ENCODE assay signal across 19 mouse cellular contexts in the genomic region with DNA sequence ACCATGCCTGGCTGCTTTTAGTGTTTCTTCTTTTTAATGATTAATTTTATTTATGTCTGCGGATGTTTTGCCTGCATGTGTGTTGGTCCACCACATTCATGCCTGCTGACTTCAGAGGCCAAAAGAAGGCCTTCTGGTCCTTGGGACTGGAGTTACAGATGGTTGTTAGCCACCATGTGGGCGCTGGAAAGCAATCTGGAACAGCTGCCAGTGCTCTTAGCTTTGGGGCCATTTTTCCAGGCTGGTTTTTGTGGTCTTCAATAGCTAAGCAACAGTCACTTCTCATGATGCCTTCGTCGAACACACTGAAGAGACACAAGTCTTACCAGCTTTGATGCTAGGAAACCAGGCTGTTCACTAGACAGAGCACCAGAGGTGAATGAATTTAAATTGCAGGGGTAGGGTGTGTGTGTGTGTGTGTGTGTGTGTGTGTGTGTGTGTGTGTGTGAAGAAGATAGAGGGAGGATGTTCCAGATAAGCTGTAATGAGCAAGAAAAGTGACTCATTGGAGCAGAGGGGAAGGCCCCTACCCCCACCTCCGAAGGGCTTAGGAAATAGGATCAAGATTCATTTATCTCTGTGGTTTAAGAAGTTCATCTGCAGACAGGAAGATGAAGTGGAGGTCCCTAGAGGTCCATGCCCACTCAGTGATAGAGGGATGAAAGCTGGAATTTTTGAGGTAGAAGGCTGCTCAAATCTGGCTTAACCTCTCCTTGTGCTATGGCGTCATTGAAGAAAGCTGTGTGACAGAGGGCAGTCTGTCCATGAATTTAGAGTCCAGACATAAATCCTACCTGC. TPM values are rescaled to one million over a fixed set of nuclear protein-coding genes. Genes with fewer than 3 reads are reported as not detected.
A peak's percentile ranks its signal among the peaks of the same experiment; 100 is the strongest.
DNase-seq lines count a peak whose midpoint lies in the region; ATAC-seq and TF ChIP-seq lines count a peak whose summit lies in the region.
"Had no signal": no experiment of that assay in that cellular context is flagged by ENCODE, and none has a peak within 500 bp of the region (broad histone marks: within the 10 kb centered on the region; RNA-seq: fewer than 3 reads in every experiment).

No protein-coding gene starts in this region.

- no peaks in the 10 kb centered on the region for H3K9me3 ChIP-seq in midbrain, embryonic 12.5 days
- H3K9me3 ChIP-seq in midbrain, embryonic 13.5 days, result no peaks in the 10 kb centered on the region
- H3K9me3 ChIP-seq in G1E (replicated peaks), result no peaks in the 10 kb centered on the region
- H3K9me3 ChIP-seq: embryonic facial prominence, embryonic 15.5 days; forebrain, embryonic 12.5 days; heart, embryonic 12.5 days; intestine, embryonic 15.5 days; liver, embryonic 13.5 days had no signal

- no peak overlapping the region for H3K4me2 ChIP-seq in midbrain, embryonic 12.5 days (replicated peaks)
- no peak overlapping the region for H3K4me2 ChIP-seq in midbrain, embryonic 13.5 days (replicated peaks)
- H3K4me2 ChIP-seq in myocyte (ENCODE audit: low read depth), result peak overlapping the region; percentile 69
- H3K4me2 ChIP-seq: embryonic facial prominence, embryonic 15.5 days; forebrain, embryonic 12.5 days; heart, embryonic 12.5 days; intestine, embryonic 15.5 days; liver, embryonic 13.5 days had no signal

- DNase-seq in heart, adult 2 months, result peak in 1 of 2 experiments; percentile 19
- no peak for DNase-seq in heart, postnatal 25 days (ENCODE audit: low spot score)
- DNase-seq in G1E (ENCODE audit: low spot score), result no peak
- no peak for DNase-seq in lung, adult 2 months
- DNase-seq: cerebellum, postnatal 10 days; embryo, embryonic 11 days; heart, postnatal 36 days; layer of hippocampus, postnatal 36 days; left cerebral cortex, postnatal 4 days; liver, embryonic 13.5 days; thymus, postnatal 14 days had no signal

- ATAC-seq in midbrain, embryonic 12.5 days (ENCODE audit: low FRiP score, low read depth), result no peak
- ATAC-seq in midbrain, embryonic 13.5 days, result no peak
- ATAC-seq in G1E (ENCODE audit: extremely low read depth, insufficient number of reproducible peaks, low FRiP score, poor library complexity, severe bottlenecking), result peak; percentile 40; the same call in 1 of the 2 replicates
- ATAC-seq: intestine, embryonic 15.5 days; lung, postnatal 0 days had no signal

- WGBS in heart, adult 2 months, result 82% methylated on average over 6 of the region's 6 CpGs
- WGBS in midbrain, embryonic 12.5 days, result 80% methylated on average over 6 of the region's 6 CpGs
- WGBS in midbrain, embryonic 13.5 days, result 77% methylated on average over 6 of the region's 6 CpGs
- 74% methylated on average over 6 of the region's 6 CpGs for WGBS in lung, adult 2 months

- no peak overlapping the region for H3ac ChIP-seq in myocyte (ENCODE audit: control insufficient read depth, insufficient read length)

- no peak overlapping the region for H3K9ac ChIP-seq in heart, adult 2 months (ENCODE audit: low read depth, low read length)
- no peak overlapping the region for H3K9ac ChIP-seq in midbrain, embryonic 12.5 days (replicated peaks)
- no peak overlapping the region for H3K9ac ChIP-seq in midbrain, embryonic 13.5 days (replicated peaks)
- H3K9ac ChIP-seq: embryonic facial prominence, embryonic 15.5 days; forebrain, embryonic 12.5 days; heart, embryonic 12.5 days; intestine, embryonic 15.5 days; liver, embryonic 13.5 days had no signal

- H3K27me3 ChIP-seq in heart, adult 2 months (ENCODE audit: control insufficient read depth, insufficient read depth, low read length), result no peaks in the 10 kb centered on the region
- H3K27me3 ChIP-seq in midbrain, embryonic 12.5 days, result no peaks in the 10 kb centered on the region
- H3K27me3 ChIP-seq in midbrain, embryonic 13.5 days, result no peaks in the 10 kb centered on the region
- H3K27me3 ChIP-seq in G1E (ENCODE audit: insufficient read depth, low read length), result peaks cover 73% of the 10 kb centered on the region
- H3K27me3 ChIP-seq in myocyte (ENCODE audit: control insufficient read depth, insufficient read depth, insufficient read length), result no peaks in the 10 kb centered on the region
- H3K27me3 ChIP-seq: embryonic facial prominence, embryonic 15.5 days; forebrain, embryonic 12.5 days; heart, embryonic 12.5 days; intestine, embryonic 15.5 days had no signal

- intact Hi-C loops in heart, adult 2 months (cut with DNase I), result no loop called here
- intact Hi-C loops in heart, postnatal 25 days (cut with DNase I), result no loop called here

- no peak for TF ChIP-seq CTCF in heart, adult 2 months (IDR thresholded peaks at IDR 0.05)
- no peak for TF ChIP-seq CTCF in G1E (IDR thresholded peaks at IDR 0.05; ENCODE audit: low read depth, low read length)
- TF ChIP-seq CTCF in lung, adult 2 months (IDR thresholded peaks at IDR 0.05; ENCODE audit: insufficient read depth, low read length), result no peak

- peak overlapping the region; percentile 30 for H3K27ac ChIP-seq in heart, adult 2 months
- peak overlapping the region; percentile 21; the same call in 1 of the 2 replicates for H3K27ac ChIP-seq in midbrain, embryonic 12.5 days (replicated peaks)
- H3K27ac ChIP-seq in midbrain, embryonic 13.5 days, result no peak overlapping the region
- H3K27ac ChIP-seq: embryonic facial prominence, embryonic 15.5 days; forebrain, embryonic 12.5 days; intestine, embryonic 15.5 days; liver, embryonic 13.5 days had no signal

- H3K36me3 ChIP-seq in heart, adult 2 months (ENCODE audit: control insufficient read depth, insufficient read depth, low read length), result peaks cover 7% of the 10 kb centered on the region; the same call in 1 of the 2 replicates
- H3K36me3 ChIP-seq in midbrain, embryonic 12.5 days, result no peaks in the 10 kb centered on the region
- no peaks in the 10 kb centered on the region for H3K36me3 ChIP-seq in midbrain, embryonic 13.5 days
- H3K36me3 ChIP-seq in G1E (replicated peaks) (peaks cover 6% of the 10 kb centered on the region), myocyte (ENCODE audit: control insufficient read depth, insufficient read depth) (no peaks in the 10 kb centered on the region)
- H3K36me3 ChIP-seq: embryonic facial prominence, embryonic 15.5 days; forebrain, embryonic 12.5 days; heart, embryonic 12.5 days; intestine, embryonic 15.5 days; liver, embryonic 13.5 days had no signal

- peaks cover 2% of the 10 kb centered on the region; the same call in 1 of the 2 replicates for H3K79me2 ChIP-seq in heart, adult 2 months (replicated peaks; ENCODE audit: control insufficient read depth, insufficient read depth, low read length)
- peaks cover 56% of the 10 kb centered on the region for H3K79me2 ChIP-seq in myocyte (ENCODE audit: control insufficient read depth, insufficient read depth)

- H3K4me3 ChIP-seq in heart, adult 2 months, result no peak overlapping the region
- H3K4me3 ChIP-seq in midbrain, embryonic 12.5 days, result no peak overlapping the region
- no peak overlapping the region for H3K4me3 ChIP-seq in midbrain, embryonic 13.5 days (replicated peaks)
- H3K4me3 ChIP-seq in G1E (ENCODE audit: low read depth, low read length) (no peak overlapping the region), myocyte (no peak overlapping the region)
- H3K4me3 ChIP-seq in lung, adult 2 months (replicated peaks; ENCODE audit: extremely low read depth, low read depth, low read length), result no peak overlapping the region
- H3K4me3 ChIP-seq: embryonic facial prominence, embryonic 15.5 days; forebrain, embryonic 12.5 days; heart, embryonic 12.5 days; intestine, embryonic 15.5 days; liver, embryonic 13.5 days had no signal

- H3K4me1 ChIP-seq in heart, adult 2 months (ENCODE audit: control insufficient read depth, insufficient read depth, low read length), result peaks cover 24% of the 10 kb centered on the region
- H3K4me1 ChIP-seq in midbrain, embryonic 12.5 days, result peaks cover 27% of the 10 kb centered on the region
- peaks cover 45% of the 10 kb centered on the region for H3K4me1 ChIP-seq in midbrain, embryonic 13.5 days (replicated peaks)
- H3K4me1 ChIP-seq in G1E (ENCODE audit: insufficient read depth, low read depth, low read length), result peaks cover 41% of the 10 kb centered on the region
- peaks cover 6% of the 10 kb centered on the region for H3K4me1 ChIP-seq in lung, adult 2 months (ENCODE audit: control insufficient read depth, insufficient read depth, low read length)

- no peak for TF ChIP-seq POLR2A in heart, adult 2 months (IDR thresholded peaks at IDR 0.05; ENCODE audit: insufficient read depth, low read depth, low read length)
- no peak for TF ChIP-seq POLR2A in myocyte (IDR thresholded peaks at IDR 0.05; ENCODE audit: insufficient read length, low read depth)
- TF ChIP-seq POLR2A in lung, adult 2 months (IDR thresholded peaks at IDR 0.05; ENCODE audit: borderline replicate concordance, extremely low read depth, low read depth, low read length), result no peak

- no peak for TF ChIP-seq EP300 in heart, adult 2 months (IDR thresholded peaks at IDR 0.05; ENCODE audit: insufficient read depth, low read depth, low read length)

RNA-seq across cellular contexts. Expression of gene Cuedc1, which starts 7.8 kb away (rescaled TPM):
- total RNA-seq in heart, adult 2 months (2021), result 10 to 100 TPM; 49.8 to 55.0 TPM
- 36.2 and 38.7 TPM in 2 replicates for polyA plus RNA-seq in heart, adult 2 months (2012; rRNA removed)
- total RNA-seq in heart, postnatal 25 days (2021), result 10 to 100 TPM; 50.4 to 55.1 TPM
- 40.5 and 45.7 TPM in 2 replicates for polyA plus RNA-seq in midbrain, embryonic 12.5 days (2016; fragmentation: Nextera tagmentation; extraction: Ambion mirVana)
- polyA plus RNA-seq in midbrain, embryonic 13.5 days (2015; fragmentation: Nextera tagmentation; extraction: Ambion mirVana), result 40.6 and 46.1 TPM in 2 replicates
- total RNA-seq in G1E (2014; fragmentation: Nextera tagmentation) (29.2 and 36.4 TPM in 2 replicates), G1E (2017) (16.7 and 18.9 TPM in 2 replicates)
- polyA plus RNA-seq in G1E (2012) (29.6 and 31.7 TPM in 2 replicates), myocyte (2012; fragmentation: generic; extraction: Trizol) (40.8 TPM)
- polyA plus RNA-seq in lung, adult 2 months (2012; rRNA removed), result 40.7 and 42.9 TPM in 2 replicates

RNA-seq across cellular contexts. Expression of gene Vezf1, which starts 37.6 kb away (rescaled TPM):
- 10 to 100 TPM; 37.9 to 49.8 TPM for total RNA-seq in heart, adult 2 months (2021)
- 22.6 and 34.5 TPM in 2 replicates for polyA plus RNA-seq in heart, adult 2 months (2012; rRNA removed)
- total RNA-seq in heart, postnatal 25 days (2021), result 10 to 100 TPM; 40.7 to 45.3 TPM
- polyA plus RNA-seq in midbrain, embryonic 12.5 days (2016; fragmentation: Nextera tagmentation; extraction: Ambion mirVana), result 88.6 and 95.5 TPM in 2 replicates
- polyA plus RNA-seq in midbrain, embryonic 13.5 days (2015; fragmentation: Nextera tagmentation; extraction: Ambion mirVana), result 67.2 and 70.1 TPM in 2 replicates
- total RNA-seq in G1E (2014; fragmentation: Nextera tagmentation) (78.3 and 90.9 TPM in 2 replicates), G1E (2017) (48.2 and 60.2 TPM in 2 replicates)
- polyA plus RNA-seq in G1E (2012) (15.8 and 16.8 TPM in 2 replicates), myocyte (2012; fragmentation: generic; extraction: Trizol) (17.7 TPM)
- polyA plus RNA-seq in lung, adult 2 months (2012; rRNA removed), result 22.4 and 26.5 TPM in 2 replicates

RNA-seq across cellular contexts. Expression of gene Srsf1, which starts 58.5 kb away (rescaled TPM):
- 10 to 100 TPM; 99.5 to 99.7 TPM for total RNA-seq in heart, adult 2 months (2021)
- polyA plus RNA-seq in heart, adult 2 months (2012; rRNA removed), result 39.3 and 86.5 TPM in 2 replicates
- total RNA-seq in heart, postnatal 25 days (2021), result 100 to 1,000 TPM in 1 of 2 experiments, 10 to 100 TPM in 1; 95.4 to 116 TPM
- polyA plus RNA-seq in midbrain, embryonic 12.5 days (2016; fragmentation: Nextera tagmentation; extraction: Ambion mirVana), result 484 and 550 TPM in 2 replicates
- polyA plus RNA-seq in midbrain, embryonic 13.5 days (2015; fragmentation: Nextera tagmentation; extraction: Ambion mirVana), result 313 and 341 TPM in 2 replicates
- 241 and 257 TPM in 2 replicates for total RNA-seq in G1E (2014; fragmentation: Nextera tagmentation)
- 397 and 406 TPM in 2 replicates for total RNA-seq in G1E (2017)
- 293 and 298 TPM in 2 replicates for polyA plus RNA-seq in G1E (2012)
- 69.9 TPM for polyA plus RNA-seq in myocyte (2012; fragmentation: generic; extraction: Trizol)
- 76.5 and 93.4 TPM in 2 replicates for polyA plus RNA-seq in lung, adult 2 months (2012; rRNA removed)
